Comparison of ENCODE assay signal across 7 mouse cellular contexts in genomic region chr7:80534291-80535008, GRCm38 (mm10). TPM values are rescaled to one million over a fixed set of nuclear protein-coding genes. Genes with fewer than 3 reads are reported as not detected.
DNase-seq lines count a peak whose midpoint lies in the region; ATAC-seq and TF ChIP-seq lines count a peak whose summit lies in the region.

No protein-coding gene starts in this region.

- ATAC-seq in heart, embryonic 16.5 days (replicated peaks; ENCODE audit: extremely low read depth, insufficient read depth, low FRiP score) = peak; percentile 15
- peak; percentile 82 for ATAC-seq in liver, embryonic 13.5 days (ENCODE audit: low read depth)
- ATAC-seq in neural tube, embryonic 15.5 days (ENCODE audit: low FRiP score) = no peak

- no peaks in the 10 kb centered on the region for H3K36me3 ChIP-seq in testis, adult 2 months (ENCODE audit: control insufficient read depth, insufficient read depth, low read length)
- H3K36me3 ChIP-seq in heart, embryonic 16.5 days (ENCODE audit: control insufficient read depth, insufficient read depth) = no peaks in the 10 kb centered on the region
- peaks cover 9% of the 10 kb centered on the region; the same call in 1 of the 2 replicates for H3K36me3 ChIP-seq in liver, embryonic 13.5 days
- H3K36me3 ChIP-seq in neural tube, embryonic 15.5 days = no peaks in the 10 kb centered on the region

- peak overlapping the region; percentile 86 for H3K9ac ChIP-seq in heart, embryonic 16.5 days (ENCODE audit: low read length)
- peak overlapping the region; percentile 87 for H3K9ac ChIP-seq in liver, embryonic 13.5 days
- peak overlapping the region; percentile 54 for H3K9ac ChIP-seq in neural tube, embryonic 15.5 days (replicated peaks)

- peak overlapping the region; percentile 98 for H3K4me3 ChIP-seq in testis, adult 2 months (ENCODE audit: control insufficient read depth, low read depth, low read length)
- peak overlapping the region; percentile 89 for H3K4me3 ChIP-seq in heart, embryonic 16.5 days (ENCODE audit: low read length)
- peak overlapping the region; percentile 75 for H3K4me3 ChIP-seq in liver, embryonic 13.5 days (replicated peaks)
- peak overlapping the region; percentile 62 for H3K4me3 ChIP-seq in neural tube, embryonic 15.5 days (replicated peaks)

- no peak for TF ChIP-seq CTCF in testis, adult 2 months (IDR thresholded peaks at IDR 0.05; ENCODE audit: control insufficient read depth, insufficient read depth, insufficient replicate concordance, low read depth, low read length)

- no peaks in the 10 kb centered on the region for H3K9me3 ChIP-seq in heart, embryonic 16.5 days (replicated peaks; ENCODE audit: control insufficient read depth, low read length)
- no peaks in the 10 kb centered on the region for H3K9me3 ChIP-seq in liver, embryonic 13.5 days (replicated peaks)
- H3K9me3 ChIP-seq in neural tube, embryonic 15.5 days (replicated peaks) = no peaks in the 10 kb centered on the region

- 1% methylated on average over 32 of the region's 32 CpGs for WGBS in heart, embryonic 16.5 days
- WGBS in liver, embryonic 13.5 days (ENCODE audit: insufficient replicate concordance) = under 1% methylated on average over 32 of the region's 32 CpGs
- 1% methylated on average over 32 of the region's 32 CpGs for WGBS in neural tube, embryonic 15.5 days

- no peak for DNase-seq in testis, postnatal 14 days (ENCODE audit: low spot score)
- peak; percentile 4 to 24 for DNase-seq in cerebellum, postnatal 14 days
- peak; percentile 80 for DNase-seq in liver, embryonic 13.5 days
- DNase-seq in left cerebral cortex, adult 11 months (ENCODE audit: low spot score) = no peak

- no peaks in the 10 kb centered on the region for H3K27me3 ChIP-seq in testis, adult 2 months (ENCODE audit: control insufficient read depth, insufficient read depth, low read length)
- H3K27me3 ChIP-seq in heart, embryonic 16.5 days (ENCODE audit: control insufficient read depth, insufficient read depth, low read length) = no peaks in the 10 kb centered on the region
- no peaks in the 10 kb centered on the region for H3K27me3 ChIP-seq in liver, embryonic 13.5 days
- no peaks in the 10 kb centered on the region for H3K27me3 ChIP-seq in neural tube, embryonic 15.5 days (replicated peaks)

- H3K27ac ChIP-seq in testis, adult 2 months (ENCODE audit: control insufficient read depth, insufficient read depth, low read depth, low read length) = peak overlapping the region; percentile 95
- peak overlapping the region; percentile 68 for H3K27ac ChIP-seq in heart, embryonic 16.5 days (ENCODE audit: low read length)
- peak overlapping the region; percentile 94 for H3K27ac ChIP-seq in liver, embryonic 13.5 days
- peak overlapping the region; percentile 54 for H3K27ac ChIP-seq in neural tube, embryonic 15.5 days (replicated peaks)

- H3K4me2 ChIP-seq in heart, embryonic 16.5 days (ENCODE audit: low read depth, low read length) = peak overlapping the region; percentile 91
- peak overlapping the region; percentile 82 for H3K4me2 ChIP-seq in liver, embryonic 13.5 days
- peak overlapping the region; percentile 96 for H3K4me2 ChIP-seq in neural tube, embryonic 15.5 days

- no peak for TF ChIP-seq POLR2A in testis, adult 2 months (IDR thresholded peaks at IDR 0.05; ENCODE audit: control insufficient read depth, low read depth, low read length)

- peaks cover 5% of the 10 kb centered on the region; the same call in 1 of the 2 replicates for H3K4me1 ChIP-seq in testis, adult 2 months (ENCODE audit: control insufficient read depth, insufficient read depth, low read length)
- peaks cover 9% of the 10 kb centered on the region for H3K4me1 ChIP-seq in heart, embryonic 16.5 days (ENCODE audit: control insufficient read depth, insufficient read depth, low read length)
- peaks cover 67% of the 10 kb centered on the region for H3K4me1 ChIP-seq in liver, embryonic 13.5 days (replicated peaks)
- peaks cover 12% of the 10 kb centered on the region for H3K4me1 ChIP-seq in neural tube, embryonic 15.5 days

RNA-seq across cellular contexts. Expression of gene Blm, which starts 0.5 kb away (rescaled TPM):
- polyA plus RNA-seq in testis, adult 2 months (2012; rRNA removed) = 6.3 and 7.0 TPM in 2 replicates
- 14.5 and 15.3 TPM in 2 replicates for polyA plus RNA-seq in heart, embryonic 16.5 days (2015; fragmentation: Nextera tagmentation; extraction: Ambion mirVana)
- polyA plus RNA-seq in liver, embryonic 13.5 days (2015; fragmentation: Nextera tagmentation; extraction: Ambion mirVana) = 29.7 and 34.0 TPM in 2 replicates
- polyA plus RNA-seq in neural tube, embryonic 15.5 days (2015; fragmentation: Nextera tagmentation; extraction: Ambion mirVana) = 7.4 and 11.3 TPM in 2 replicates

Comparison
In these comparisons a context has a peak if more than half of its experiments do, and no peak if none do; other contexts are left out.
1. DNase-seq: peak in cerebellum, postnatal 14 days (2 of 2) and liver, embryonic 13.5 days (single experiment); none in testis, postnatal 14 days (single experiment) and left cerebral cortex, adult 11 months (single experiment).
2. Peak in every context shown above with its lines, with median percentiles within 50 percentile points of each other: H3K27ac ChIP-seq, H3K4me3 ChIP-seq, H3K4me2 ChIP-seq and H3K9ac ChIP-seq.